In genomic region chr11:71390616-71391015, GRCm38 (mm10) we compare ENCODE assay signal across 13 mouse cellular contexts.
"Had no signal": no experiment of that assay in that cellular context is flagged by ENCODE, and none has a peak within 500 bp of the region (broad histone marks: within the 10 kb centered on the region; RNA-seq: fewer than 3 reads in every experiment).

No protein-coding gene starts in this region.

- ATAC-seq: liver, postnatal 0 days had no signal

- H3K4me3 ChIP-seq: layer of hippocampus, adult 2 months; limb, embryonic 12.5 days; liver, embryonic 13.5 days; lung, embryonic 15.5 days; neural tube, embryonic 13.5 days had no signal

- H3K4me1 ChIP-seq: limb, embryonic 12.5 days; liver, embryonic 13.5 days; lung, embryonic 15.5 days had no signal

- DNase-seq: kidney, adult 18-20 months; kidney, postnatal 10 days; kidney, postnatal 4 days; liver; liver, embryonic 13.5 days; liver, postnatal 0 days; right cerebral cortex, adult 18-20 months; right cerebral cortex, postnatal 25 days; thymus, postnatal 36 days had no signal

- H3K27me3 ChIP-seq: limb, embryonic 12.5 days; liver, embryonic 13.5 days; lung, embryonic 15.5 days; neural tube, embryonic 13.5 days had no signal

- H3K36me3 ChIP-seq: limb, embryonic 12.5 days; liver, embryonic 13.5 days; lung, embryonic 15.5 days; neural tube, embryonic 13.5 days had no signal

- H3K9me3 ChIP-seq: limb, embryonic 12.5 days; liver, embryonic 13.5 days; lung, embryonic 15.5 days; neural tube, embryonic 13.5 days had no signal

- H3K4me2 ChIP-seq: limb, embryonic 12.5 days; liver, embryonic 13.5 days; lung, embryonic 15.5 days had no signal

- H3K9ac ChIP-seq: limb, embryonic 12.5 days; liver, embryonic 13.5 days; liver, postnatal 0 days; lung, embryonic 15.5 days; neural tube, embryonic 13.5 days had no signal

- H3K27ac ChIP-seq: layer of hippocampus, adult 2 months; limb, embryonic 12.5 days; liver, embryonic 13.5 days; lung, embryonic 15.5 days had no signal
